Mouse (Mus musculus): ENCODE results near the gene Large2.

GRCm38 (mm10) chr2:92331410-92331809 lies 43.3 kb downstream of the Large2 start:
- TF ChIP-seq CTCF (IDR thresholded peaks at IDR 0.05; ENCODE audit: extremely low read depth, insufficient read depth, low read length), result no peak
- no peak for TF ChIP-seq POLR2A (IDR thresholded peaks at IDR 0.05; ENCODE audit: extremely low read depth, insufficient read depth, low read length)
